In genomic region chrX:38180656-38181607, GRCm38 (mm10) we compare ENCODE assay signal across 8 mouse cellular contexts. TPM values are rescaled to one million over a fixed set of nuclear protein-coding genes. Genes with fewer than 3 reads are reported as not detected.
DNase-seq lines count a peak whose midpoint lies in the region; ATAC-seq lines count a peak whose summit lies in the region.

No protein-coding gene starts in this region.

- no peaks in the 10 kb centered on the region for H3K27me3 ChIP-seq in liver, embryonic 11.5 days (replicated peaks; ENCODE audit: control insufficient read depth, insufficient read depth, low read length)

- no peaks in the 10 kb centered on the region for H3K4me1 ChIP-seq in liver, embryonic 11.5 days (replicated peaks; ENCODE audit: control insufficient read depth, insufficient read depth, low read length)

- peak overlapping the region; percentile 73 for H3K4me2 ChIP-seq in liver, embryonic 11.5 days

- WGBS in liver, embryonic 11.5 days = 19% methylated on average over 37 of the region's 38 CpGs

- peaks cover 3% of the 10 kb centered on the region; the same call in 1 of the 2 replicates for H3K9me3 ChIP-seq in liver, embryonic 11.5 days (ENCODE audit: control insufficient read depth, low read length)

- intact Hi-C loops in heart, postnatal 14 days (cut with DNase I) = no loop called here
- intact Hi-C loops in left cerebral cortex, postnatal 10 days (cut with DNase I) = no loop called here

- H3K9ac ChIP-seq in liver, embryonic 11.5 days (ENCODE audit: low read depth, low read length) = no peak overlapping the region

- H3K36me3 ChIP-seq in liver, embryonic 11.5 days (ENCODE audit: control insufficient read depth, insufficient read depth, low read length) = no peaks in the 10 kb centered on the region

- no peak overlapping the region for H3K27ac ChIP-seq in liver, embryonic 11.5 days (ENCODE audit: low read depth, low read length)

- peak; percentile 66 for DNase-seq in A20 (ENCODE audit: low read depth, low spot score)
- peak; percentile 12 for DNase-seq in R1 (ENCODE audit: low read depth, low spot score)
- peak; percentile 27 for DNase-seq in embryo, embryonic 11 days
- peak; percentile 8 to 14 for DNase-seq in heart, postnatal 14 days
- peak; percentile 33 for DNase-seq in liver, embryonic 11.5 days (ENCODE audit: low spot score)
- DNase-seq in natural killer cell, adult 2 months (ENCODE audit: low spot score in 2 of 2) = peak; percentile 1 to 15
- no peak for DNase-seq in left cerebral cortex, postnatal 10 days (ENCODE audit: extremely low spot score in 1 of 2, low spot score in 2 of 2)

- peak; percentile 29; the same call in 1 of the 2 replicates for ATAC-seq in liver, embryonic 11.5 days (replicated peaks; ENCODE audit: low FRiP score)
- no peak for ATAC-seq in frontal cortex, adult (ENCODE audit: low TSS enrichment)

- peak overlapping the region; percentile 47 for H3K4me3 ChIP-seq in liver, embryonic 11.5 days (ENCODE audit: low read depth, low read length)

RNA-seq across cellular contexts. Expression of gene Zbtb33, which starts 8.7 kb away (rescaled TPM):
- total RNA-seq in heart, postnatal 14 days (2021) = 10 to 100 TPM; 11.6 to 11.7 TPM
- polyA plus RNA-seq in liver, embryonic 11.5 days (2014; fragmentation: Nextera tagmentation; extraction: Ambion mirVana) = 3.2 and 4.3 TPM in 2 replicates
- total RNA-seq in left cerebral cortex, postnatal 10 days (2021) = 10 to 100 TPM; 21.5 to 21.7 TPM

RNA-seq across cellular contexts. Expression of gene Rhox13, which starts 59.9 kb away (rescaled TPM):
- not detected for total RNA-seq in heart, postnatal 14 days (2021)
- not detected in 2 replicates for polyA plus RNA-seq in liver, embryonic 11.5 days (2014; fragmentation: Nextera tagmentation; extraction: Ambion mirVana)
- not detected for total RNA-seq in left cerebral cortex, postnatal 10 days (2021)

Comparison
In these comparisons a context has a peak if more than half of its experiments do, and no peak if none do; other contexts are left out.
1. DNase-seq: peak in A20 (single experiment), R1 (single experiment), embryo, embryonic 11 days (single experiment), heart, postnatal 14 days (2 of 2), liver, embryonic 11.5 days (single experiment) and natural killer cell, adult 2 months (2 of 2); none in left cerebral cortex, postnatal 10 days (0 of 2).